Mouse (Mus musculus): ENCODE results near the gene Mrpl27.

GRCm38 (mm10) chr11:94631969-94632368, 21.6 kb upstream of the Mrpl27 start:
- no peak for TF ChIP-seq POLR2A (IDR thresholded peaks at IDR 0.05; ENCODE audit: insufficient read length, low read depth)
- no peak for TF ChIP-seq E2F4 (IDR thresholded peaks at IDR 0.05; ENCODE audit: insufficient read depth)
- TF ChIP-seq REST (IDR thresholded peaks at IDR 0.05; ENCODE audit: insufficient read depth, insufficient read length) = no peak
- TF ChIP-seq MAX (IDR thresholded peaks at IDR 0.05; ENCODE audit: low read depth) = no peak
- no peak for TF ChIP-seq POLR2AphosphoS2 (IDR thresholded peaks at IDR 0.05; ENCODE audit: insufficient read length, low read depth)

Data from myocyte (in vitro differentiated cells).